9 mouse cellular contexts compared by ENCODE assay signal in genomic region chr13:112271901-112272537, GRCm38 (mm10). TPM values are rescaled to one million over a fixed set of nuclear protein-coding genes. Genes with fewer than 3 reads are reported as not detected.
A peak's percentile ranks its signal among the peaks of the same experiment; 100 is the strongest.
DNase-seq lines count a peak whose midpoint lies in the region; ATAC-seq and TF ChIP-seq lines count a peak whose summit lies in the region.
"Had no signal": no experiment of that assay in that cellular context is flagged by ENCODE, and none has a peak within 500 bp of the region (broad histone marks: within the 10 kb centered on the region; RNA-seq: fewer than 3 reads in every experiment).

No protein-coding gene starts in this region.

- no peaks in the 10 kb centered on the region for H3K4me1 ChIP-seq in heart, adult 2 months (ENCODE audit: control insufficient read depth, insufficient read depth, low read length)
- H3K4me1 ChIP-seq in heart, embryonic 12.5 days (replicated peaks), result no peaks in the 10 kb centered on the region
- H3K4me1 ChIP-seq: limb, embryonic 15.5 days had no signal

- H3K4me3 ChIP-seq in heart, adult 2 months, result no peak overlapping the region
- no peak overlapping the region for H3K4me3 ChIP-seq in heart, embryonic 12.5 days
- H3K4me3 ChIP-seq: limb, embryonic 15.5 days had no signal

- H3K36me3 ChIP-seq in heart, adult 2 months (ENCODE audit: control insufficient read depth, insufficient read depth, low read length), result no peaks in the 10 kb centered on the region
- H3K36me3 ChIP-seq in heart, embryonic 12.5 days, result no peaks in the 10 kb centered on the region
- H3K36me3 ChIP-seq: limb, embryonic 15.5 days had no signal

- H3K9ac ChIP-seq in heart, adult 2 months (ENCODE audit: low read depth, low read length), result no peak overlapping the region
- no peak overlapping the region for H3K9ac ChIP-seq in heart, embryonic 12.5 days
- H3K9ac ChIP-seq: limb, embryonic 15.5 days had no signal

- no peaks in the 10 kb centered on the region for H3K79me2 ChIP-seq in heart, adult 2 months (replicated peaks; ENCODE audit: control insufficient read depth, insufficient read depth, low read length)

- TF ChIP-seq CTCF in heart, adult 2 months (IDR thresholded peaks at IDR 0.05), result peak; percentile 72

- H3K27me3 ChIP-seq in heart, adult 2 months (ENCODE audit: control insufficient read depth, insufficient read depth, low read length), result no peaks in the 10 kb centered on the region
- no peaks in the 10 kb centered on the region for H3K27me3 ChIP-seq in heart, embryonic 12.5 days (replicated peaks)
- H3K27me3 ChIP-seq: limb, embryonic 15.5 days had no signal

- no peak overlapping the region for H3K4me2 ChIP-seq in heart, embryonic 12.5 days
- H3K4me2 ChIP-seq: limb, embryonic 15.5 days had no signal

- no peak overlapping the region for H3K27ac ChIP-seq in heart, adult 2 months
- H3K27ac ChIP-seq in heart, embryonic 12.5 days (ENCODE audit: poor library complexity, severe bottlenecking), result no peak overlapping the region
- H3K27ac ChIP-seq: limb, embryonic 15.5 days had no signal

- intact Hi-C loops in heart, adult 2 months (cut with DNase I), result loop anchor here (1.0 kb wide), 2 partner anchors 237 to 258 kb away; no protein-coding TSS in a partner anchor

- no peak for DNase-seq in heart, adult 2 months
- peak; percentile 38 for DNase-seq in 3134 (ENCODE audit: extremely low read depth, insufficient read length, low spot score)
- peak; percentile 51 for DNase-seq in MEL-GATA-1-ER (ENCODE audit: extremely low read depth, low read depth)
- DNase-seq in lung, postnatal 10 days, result peak; percentile 61
- peak; percentile 44 for DNase-seq in thymus, postnatal 25 days
- DNase-seq in adrenal gland, adult 18-20 months (ENCODE audit: low spot score in 2 of 2), result no peak

- 36% methylated on average over 5 of the region's 5 CpGs for WGBS in heart, adult 2 months
- WGBS in heart, embryonic 12.5 days, result 19% methylated on average over 5 of the region's 5 CpGs

- no peaks in the 10 kb centered on the region for H3K9me3 ChIP-seq in heart, embryonic 12.5 days (replicated peaks)
- H3K9me3 ChIP-seq: limb, embryonic 15.5 days had no signal

- TF ChIP-seq EP300 in heart, adult 2 months (IDR thresholded peaks at IDR 0.05; ENCODE audit: insufficient read depth, low read depth, low read length), result no peak

- no peak for TF ChIP-seq POLR2A in heart, adult 2 months (IDR thresholded peaks at IDR 0.05; ENCODE audit: insufficient read depth, low read depth, low read length)

- no peak for ATAC-seq in heart, embryonic 12.5 days (ENCODE audit: insufficient number of reproducible peaks, low FRiP score)
- ATAC-seq in erythroblast, adult 5-6 weeks (replicated peaks; ENCODE audit: low FRiP score, poor library complexity, severe bottlenecking), result 0 out of 2 replicates have a peak, but pooled peaks have one; percentile 57

RNA-seq across cellular contexts. Expression of gene Ankrd55, which starts 16.2 kb away (rescaled TPM):
- 1 to 10 TPM in 1 of 2 experiments, under 1 TPM in 1; 0.57 to 1.6 TPM for total RNA-seq in heart, adult 2 months (2021)
- polyA plus RNA-seq in heart, adult 2 months (2012; rRNA removed), result 0.23 and 0.64 TPM in 2 replicates
- polyA plus RNA-seq in heart, embryonic 12.5 days (2016; fragmentation: Nextera tagmentation; extraction: Ambion mirVana), result 0.15 and 0.36 TPM in 2 replicates
- not detected in 2 replicates for total RNA-seq in erythroblast, adult 5-6 weeks (2015; ENCODE audit: low replicate concordance)
- total RNA-seq in erythroblast, adult 5-6 weeks (2017; ENCODE audit: low replicate concordance), result not detected in 2 replicates
- 1 to 10 TPM in 1 of 2 experiments, under 1 TPM in 1; 0.80 to 4.8 TPM for total RNA-seq in adrenal gland, adult 18-20 months (2021)

Comparison
In these comparisons a context has a peak if more than half of its experiments do, and no peak if none do; other contexts are left out.
1. DNase-seq: peak in 3134 (single experiment), MEL-GATA-1-ER (single experiment), lung, postnatal 10 days (single experiment) and thymus, postnatal 25 days (single experiment); none in heart, adult 2 months (0 of 2) and adrenal gland, adult 18-20 months (0 of 2).